Mouse (Mus musculus) intestine, postnatal 0 days (tissue): ENCODE data around the gene Nap1l4. TPM values are rescaled to one million over a fixed set of nuclear protein-coding genes. Genes with fewer than 3 reads are reported as not detected.

Experiments
- ATAC-seq: fragments of 200-750 bp; cut with Nextera tagmentation; 2 replicates; pipeline ENCODE4 v1.8.0; 2017; ENCODE audit warnings: mild to moderate bottlenecking, moderate TSS enrichment, moderate library complexity
- H3K27ac ChIP-seq: fragments of 300-500 bp; sonication (generic); 2 replicates; pipeline ENCODE4 v1.5.1; 2014; ENCODE audit warnings: mild to moderate bottlenecking, low read depth, low read length, moderate library complexity
- H3K27me3 ChIP-seq: fragments of 300-500 bp; sonication (generic); replicated peaks from 2 replicates; pipeline ENCODE4 v1.6.1; 2014; ENCODE audit warnings: low read length, mixed read lengths; ENCODE audit not compliant: control insufficient read depth, insufficient read depth
- H3K36me3 ChIP-seq: fragments of 300-500 bp; sonication (generic); 2 replicates; pipeline ENCODE4 v1.6.1; 2014; ENCODE audit warnings: mild to moderate bottlenecking, moderate library complexity; ENCODE audit not compliant: control insufficient read depth, insufficient read depth
- H3K4me1 ChIP-seq: fragments of 300-500 bp; sonication (generic); replicated peaks from 2 replicates; pipeline ENCODE4 v1.6.1; 2014; ENCODE audit warnings: antibody characterized with exemption, low read length, mixed read lengths; ENCODE audit not compliant: control insufficient read depth, insufficient read depth
- H3K4me2 ChIP-seq: fragments of 300-500 bp; sonication (generic); replicated peaks from 2 replicates; pipeline ENCODE4 v1.6.1; 2014; ENCODE audit warnings: low read depth, mild to moderate bottlenecking, moderate library complexity
- H3K4me3 ChIP-seq: fragments of 300-500 bp; sonication (generic); 2 replicates; pipeline ENCODE4 v1.5.1; 2014; ENCODE audit warnings: low read depth, low read length
- H3K9ac ChIP-seq: fragments of 300-500 bp; sonication (generic); 2 replicates; pipeline ENCODE4 v1.6.1; 2014; ENCODE audit warnings: mild to moderate bottlenecking, low read depth, low read length
- H3K9me3 ChIP-seq: fragments of 300-500 bp; sonication (generic); 2 replicates; pipeline ENCODE4 v1.6.1; 2016; ENCODE audit warnings: mixed run types; ENCODE audit not compliant: control insufficient read depth
- CTCF ChIP-seq: sonication (generic); IDR thresholded peaks from 2 replicates; pipeline ENCODE4 v1.5.1; 2016; ENCODE audit warnings: low read depth, mild to moderate bottlenecking, control low read depth, antibody characterized with exemption, moderate library complexity
- WGBS: fragments of 180-500 bp; shearing (Covaris S2); extraction: QIAGEN DNeasy Blood & Tissue Kit; methylation state at CpG from one replicate; pipeline ENCODE4 v1.1.7; 2014; 5-methylcytosine and 5-hydroxymethylcytosine counted together
- polyA plus RNA-seq: library from polyadenylated mRNA; unstranded; fragments of >200 nt; fragmentation: Nextera tagmentation; extraction: Ambion mirVana; gene quantifications from 2 replicates; pipeline ENCODE4 v1.2.1, GENCODE M21; 2015

Gene Nap1l4
- polyA plus RNA-seq, 1 experiment from 2014 or later = 79.9 TPM

DNA sequence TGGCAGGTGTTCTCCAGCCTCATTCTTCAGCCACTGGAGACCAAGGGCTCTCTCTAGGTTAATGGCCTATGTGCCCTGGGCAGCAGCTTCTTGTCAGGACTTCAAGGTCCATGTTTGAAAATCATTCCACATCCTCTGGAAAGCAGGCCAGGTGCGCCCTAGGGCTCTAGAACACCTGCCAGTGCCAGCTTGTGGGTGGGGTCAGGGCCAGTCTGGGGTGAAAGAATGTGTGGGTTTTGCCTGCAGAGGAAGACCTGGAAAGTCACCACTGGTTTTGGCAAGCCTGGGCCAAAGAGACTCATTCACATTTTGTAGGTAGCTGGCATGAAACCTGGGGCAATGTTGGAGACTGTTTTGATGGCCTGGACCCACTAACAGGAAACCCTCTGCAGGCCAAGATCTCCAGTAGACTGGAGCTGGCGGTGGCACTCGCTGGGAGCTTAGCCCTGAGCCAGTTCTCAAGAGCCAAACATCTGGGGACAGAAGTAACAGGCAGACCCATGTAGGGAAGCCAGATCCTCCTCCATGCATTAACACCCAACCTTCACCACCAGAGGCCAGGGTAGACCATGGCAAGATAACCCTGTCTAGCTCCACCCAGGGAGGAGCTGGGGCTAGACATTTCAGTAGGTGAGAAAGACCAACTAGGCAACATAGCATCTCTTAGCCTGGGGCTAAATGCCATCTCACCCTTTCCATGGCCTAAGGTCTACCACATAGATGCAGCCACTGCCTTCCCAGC, 38.1 kb downstream of the Nap1l4 start:
- H3K27me3 ChIP-seq = no peaks in the 10 kb centered on the region
- peaks cover 32% of the 10 kb centered on the region for H3K36me3 ChIP-seq
- ATAC-seq = no peak
- H3K27ac ChIP-seq = no peak overlapping the region
- H3K9ac ChIP-seq = no peak overlapping the region
- no peaks in the 10 kb centered on the region for H3K4me1 ChIP-seq
- H3K9me3 ChIP-seq = no peaks in the 10 kb centered on the region
- no peak overlapping the region for H3K4me3 ChIP-seq
- 77% methylated on average over 3 of the region's 3 CpGs for WGBS
- no peak overlapping the region for H3K4me2 ChIP-seq
- TF ChIP-seq CTCF = peak; percentile 29

DNA sequence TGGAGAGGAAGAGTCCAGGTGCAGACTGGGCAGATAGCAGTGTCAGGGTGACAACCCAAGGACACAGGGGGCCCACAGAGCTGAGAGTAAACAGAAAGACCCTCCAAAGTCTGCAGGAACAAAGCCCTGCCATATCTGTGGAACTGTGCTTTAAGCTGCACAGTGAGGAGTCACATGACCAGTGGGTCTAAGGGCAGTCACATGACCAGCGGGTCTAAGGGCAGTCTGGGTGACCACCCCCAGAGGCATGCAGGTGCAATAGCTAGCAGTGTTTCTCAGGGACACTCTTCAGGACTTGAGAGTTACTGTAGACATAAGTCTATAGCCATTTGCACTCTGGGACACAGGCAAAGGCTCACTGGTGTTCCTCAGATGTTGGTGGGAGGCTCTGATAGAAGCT, 39.3 kb downstream of the Nap1l4 start:
- Histone ChIP-seq H3K9me3 (no peaks in the 10 kb centered on the region), H3K4me1 (no peaks in the 10 kb centered on the region), H3K4me3 (no peak overlapping the region), H3K9ac (no peak overlapping the region), H3K27me3 (no peaks in the 10 kb centered on the region), H3K36me3 (peaks cover 20% of the 10 kb centered on the region), H3K4me2 (no peak overlapping the region), H3K27ac (no peak overlapping the region)
- no peak for ATAC-seq
- WGBS = 65% methylated on average over 1 of the region's 1 CpGs
- TF ChIP-seq CTCF = no peak

DNA sequence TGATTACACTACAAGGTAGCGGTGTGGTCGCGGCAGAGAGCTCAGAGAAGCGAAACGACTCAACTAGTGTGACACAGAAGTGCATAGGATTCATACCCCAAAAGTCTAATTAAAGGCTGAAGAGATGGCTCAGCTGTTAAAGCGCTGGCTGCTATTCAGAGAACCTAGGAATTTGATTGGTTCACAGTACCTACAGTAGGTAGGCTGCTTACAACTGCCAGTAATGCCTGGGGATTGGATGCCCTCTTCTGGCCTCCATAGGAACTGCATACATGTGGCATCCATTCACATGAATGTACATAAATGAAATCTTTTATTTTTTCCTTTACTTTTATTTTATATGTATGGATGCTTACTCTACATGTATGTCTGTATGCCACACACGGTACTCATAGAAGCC, 42.2 kb downstream of the Nap1l4 start:
- WGBS = 28% methylated on average over 7 of the region's 7 CpGs
- H3K9me3 ChIP-seq = no peaks in the 10 kb centered on the region
- H3K4me2 ChIP-seq = no peak overlapping the region
- ATAC-seq = no peak
- no peak overlapping the region for H3K27ac ChIP-seq
- H3K4me1 ChIP-seq = 0 out of 2 replicates have a peak, but pooled peaks cover under 1% of the 10 kb centered on the region
- H3K27me3 ChIP-seq = peaks cover 20% of the 10 kb centered on the region
- no peak overlapping the region for H3K9ac ChIP-seq
- H3K4me3 ChIP-seq = no peak overlapping the region
- H3K36me3 ChIP-seq = no peaks in the 10 kb centered on the region
- TF ChIP-seq CTCF = peak; percentile 89

DNA sequence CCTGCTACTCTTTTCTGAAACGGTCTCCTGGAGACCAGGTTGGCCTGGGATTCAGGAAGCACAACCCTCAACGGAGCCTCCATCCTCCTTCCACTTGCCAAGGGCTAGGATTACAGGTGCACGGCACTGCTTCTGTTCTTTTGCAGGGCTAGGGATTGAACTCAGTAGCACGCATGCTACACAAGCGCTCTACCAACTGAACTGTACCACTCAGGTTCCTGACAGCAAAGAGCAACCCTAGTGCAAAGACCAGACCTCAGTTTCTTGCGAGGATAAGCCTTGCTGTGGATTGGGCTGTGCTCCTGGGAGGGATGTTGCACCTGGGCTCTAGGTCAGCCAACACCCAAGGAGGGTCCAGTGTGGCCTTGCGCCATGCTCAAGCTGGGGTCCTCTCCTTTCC, 42.6 kb downstream of the Nap1l4 start:
- Histone ChIP-seq H3K4me2 (no peak overlapping the region), H3K4me3 (no peak overlapping the region), H3K9ac (no peak overlapping the region), H3K9me3 (no peaks in the 10 kb centered on the region), H3K36me3 (no peaks in the 10 kb centered on the region), H3K27me3 (peaks cover 24% of the 10 kb centered on the region), H3K4me1 (0 out of 2 replicates have a peak, but pooled peaks cover 3% of the 10 kb centered on the region), H3K27ac (no peak overlapping the region)
- 67% methylated on average over 7 of the region's 7 CpGs for WGBS
- no peak for ATAC-seq
- no peak for TF ChIP-seq CTCF

DNA sequence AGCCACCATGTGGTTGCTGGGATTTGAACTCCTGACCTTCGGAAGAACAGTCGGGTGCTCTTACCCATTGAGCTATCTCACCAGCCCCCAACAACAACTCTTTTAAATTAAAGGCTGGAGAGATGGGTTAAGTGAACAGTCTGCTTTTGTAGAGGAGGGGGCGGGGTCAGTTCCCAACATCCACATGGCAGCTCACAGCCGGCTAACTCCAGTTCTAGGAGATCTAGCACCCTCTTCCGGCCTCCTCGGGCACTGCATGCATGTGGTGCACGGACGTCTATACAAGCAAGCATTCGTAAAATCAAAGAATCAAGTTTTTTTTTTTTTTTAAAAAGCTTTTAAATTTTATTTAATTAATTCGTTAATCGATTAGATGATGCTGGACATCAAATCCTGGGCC, 43.1 kb downstream of the Nap1l4 start:
- peak; percentile 74 for TF ChIP-seq CTCF
- Histone ChIP-seq H3K36me3 (no peaks in the 10 kb centered on the region), H3K4me1 (0 out of 2 replicates have a peak, but pooled peaks cover 3% of the 10 kb centered on the region), H3K27me3 (peaks cover 25% of the 10 kb centered on the region), H3K4me3 (no peak overlapping the region), H3K9ac (no peak overlapping the region), H3K27ac (no peak overlapping the region), H3K9me3 (no peaks in the 10 kb centered on the region), H3K4me2 (no peak overlapping the region)
- no peak for ATAC-seq
- WGBS = 28% methylated on average over 11 of the region's 11 CpGs

DNA sequence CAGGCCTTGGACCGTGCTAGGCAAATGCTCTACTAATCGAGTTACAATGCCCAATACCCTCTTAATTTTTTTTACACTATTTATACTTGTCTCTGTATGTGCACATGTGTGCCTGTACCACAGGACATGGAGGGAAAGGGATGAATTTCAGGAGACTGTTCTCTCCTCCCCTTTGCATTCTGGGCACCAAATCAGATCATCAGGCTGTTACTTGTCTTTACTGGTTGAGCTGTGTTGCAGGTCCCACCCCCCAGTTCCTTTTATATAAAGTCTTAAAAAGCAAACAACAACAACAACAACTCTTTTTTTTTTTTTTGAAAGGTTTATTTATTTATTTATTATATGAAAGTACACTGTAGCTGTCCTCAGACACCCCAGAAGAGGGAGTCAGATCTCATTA, 43.5 kb downstream of the Nap1l4 start:
- no peak for ATAC-seq
- Histone ChIP-seq H3K9ac (no peak overlapping the region), H3K4me2 (no peak overlapping the region), H3K9me3 (no peaks in the 10 kb centered on the region), H3K27ac (no peak overlapping the region), H3K4me1 (0 out of 2 replicates have a peak, but pooled peaks cover 3% of the 10 kb centered on the region), H3K4me3 (no peak overlapping the region), H3K36me3 (no peaks in the 10 kb centered on the region), H3K27me3 (peaks cover 25% of the 10 kb centered on the region)
- WGBS = 81% methylated on average over 2 of the region's 2 CpGs
- TF ChIP-seq CTCF = no peak
